Mouse (Mus musculus): ENCODE measurements around the gene Gm28374.
"Not testable (repeated sequence)": the region's sequence is repeated elsewhere in the genome, so short reads cannot be mapped to it uniquely, and the experiment has no call there.

The Gm28374 gene

GRCm38 (mm10) chr19:6082156-6082555, at the start of gene Gm28374:
Gene Gm28374 (minus strand): TSS chr19:6082256.
- no peak for DNase-seq (ENCODE audit: low read depth, low spot score)

GRCm38 (mm10) chr19:6130414-6131128, 48.5 kb upstream of the Gm28374 start:
- not testable (repeated sequence) for DNase-seq (ENCODE audit: low read depth, low spot score)

- peak; percentile 91 for DNase-seq (ENCODE audit: low read depth, low spot score)
These were observed 45.8 kb upstream of the Gm28374 start, which contains the start of gene Snx15 for GRCm38 (mm10) chr19:6127760-6128341. Gene Snx15 (minus strand): TSS chr19:6128304.

DNA sequence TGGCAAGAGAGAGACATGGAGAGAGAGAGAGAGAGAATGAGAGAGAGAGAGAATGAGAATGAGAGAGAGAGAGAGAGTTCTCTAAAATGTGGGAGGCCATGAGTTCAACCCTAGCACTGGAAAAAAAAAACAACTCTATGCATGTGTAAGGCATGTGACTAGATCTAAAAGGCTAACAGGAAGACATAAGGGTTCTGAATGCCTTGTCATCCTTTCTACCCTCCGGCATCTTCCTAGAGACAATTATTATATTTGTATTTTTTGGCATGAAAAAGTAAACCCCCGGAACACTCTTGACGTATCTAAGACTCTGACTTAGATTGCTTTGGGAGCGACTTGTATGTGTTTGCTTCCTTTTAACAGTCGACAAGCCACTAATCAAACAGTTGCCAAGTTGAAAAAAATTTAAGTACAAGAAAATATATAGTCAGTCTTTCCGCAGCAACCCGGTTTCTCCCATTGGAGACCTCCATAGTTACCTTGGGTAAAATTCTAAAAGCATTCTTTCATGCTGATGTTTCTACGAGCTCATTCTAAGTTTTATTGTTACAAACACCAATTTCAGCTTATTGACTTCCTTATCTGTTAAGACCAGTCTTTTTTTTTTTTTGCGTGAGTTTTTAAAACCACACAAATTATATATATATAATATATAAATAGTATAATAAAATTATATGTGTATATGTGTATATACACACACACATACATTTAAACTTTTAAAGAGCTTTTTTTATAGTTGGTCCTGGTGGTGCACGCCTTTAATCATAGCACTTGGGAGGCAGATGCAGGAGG, 44.9 kb upstream of the Gm28374 start:
- no peak for DNase-seq (ENCODE audit: low read depth, low spot score)

GRCm38 (mm10) chr19:6126289-6126688, 44.2 kb upstream of the Gm28374 start:
- DNase-seq (ENCODE audit: low read depth, low spot score), result no peak

- DNase-seq (ENCODE audit: low read depth, low spot score), result no peak
These were observed 42.8 kb upstream of the Gm28374 start for GRCm38 (mm10) chr19:6124898-6125297.

- no peak for DNase-seq (ENCODE audit: low read depth, low spot score)
These were observed 41.3 kb upstream of the Gm28374 start for GRCm38 (mm10) chr19:6123330-6123729.

GRCm38 (mm10) chr19:6121761-6122160, 39.7 kb upstream of the Gm28374 start:
- DNase-seq (ENCODE audit: low read depth, low spot score), result no peak

DNA sequence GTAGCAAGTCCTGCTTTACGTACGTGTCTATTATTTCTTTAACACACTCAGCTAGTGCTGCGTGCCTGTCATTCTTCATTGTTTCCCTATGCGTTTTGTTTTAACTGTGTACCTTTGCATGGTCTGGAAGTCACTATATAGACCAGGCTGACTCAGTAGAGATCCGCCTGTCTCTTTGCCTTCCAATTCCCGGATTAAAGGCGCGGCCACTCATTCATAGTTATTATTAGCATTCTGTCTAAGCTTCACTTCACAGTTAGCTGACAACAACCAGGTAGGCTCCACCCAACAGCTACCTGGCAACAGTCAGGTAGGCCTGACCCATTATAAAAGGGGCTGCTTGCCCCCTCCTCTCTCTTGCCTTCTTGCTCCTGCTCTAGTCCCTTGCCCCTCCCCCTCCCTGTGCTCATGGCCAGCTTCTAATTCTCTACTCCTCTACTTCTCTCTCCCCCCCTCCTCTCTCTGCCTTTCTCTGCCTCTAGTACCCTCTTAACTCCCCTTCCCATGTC, 36.7 kb upstream of the Gm28374 start:
- DNase-seq (ENCODE audit: low read depth, low spot score), result no peak

DNA sequence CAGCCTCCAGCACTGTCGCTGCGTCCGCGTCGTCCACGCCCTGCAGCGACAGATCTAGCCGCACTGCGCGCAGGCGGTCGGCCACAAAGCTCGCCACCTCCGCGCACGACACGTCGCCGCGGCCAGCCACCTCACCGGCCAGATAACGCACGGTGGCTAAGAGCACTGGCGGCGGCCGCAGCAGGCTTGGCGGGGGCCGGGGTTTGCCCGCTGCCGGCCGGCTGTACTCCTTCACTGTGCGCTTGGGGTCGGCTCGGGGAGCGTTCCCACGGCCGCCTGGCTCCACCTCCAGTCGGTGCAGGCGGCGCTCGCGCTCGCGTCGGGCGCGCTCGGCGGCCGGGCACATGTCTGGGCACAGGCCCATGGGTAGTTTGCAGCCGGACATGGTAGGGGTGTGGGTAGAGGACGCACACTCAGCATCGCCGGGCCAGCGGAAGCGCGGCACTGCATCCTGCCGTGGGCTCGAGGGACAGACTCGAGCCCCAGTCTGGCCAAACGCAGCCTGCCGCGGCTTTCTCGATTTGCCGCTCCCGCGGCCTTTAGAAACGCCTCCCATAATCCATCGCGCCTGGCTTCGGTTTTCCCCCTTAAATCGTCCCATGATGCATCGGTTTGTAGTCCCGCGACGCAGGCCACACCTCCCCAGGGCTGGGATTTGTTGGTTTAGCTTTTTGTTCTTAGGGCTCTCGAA, 36.1 kb upstream of the Gm28374 start, which contains the start of gene Sac3d1:
TSS of gene Sac3d1 (minus strand) at position 665 of the 691 bp plus-strand sequence.
- peak; percentile 91 for DNase-seq (ENCODE audit: low read depth, low spot score)

GRCm38 (mm10) chr19:6117346-6117985, 35.4 kb upstream of the Gm28374 start:
- no peak for DNase-seq (ENCODE audit: low read depth, low spot score)

DNA sequence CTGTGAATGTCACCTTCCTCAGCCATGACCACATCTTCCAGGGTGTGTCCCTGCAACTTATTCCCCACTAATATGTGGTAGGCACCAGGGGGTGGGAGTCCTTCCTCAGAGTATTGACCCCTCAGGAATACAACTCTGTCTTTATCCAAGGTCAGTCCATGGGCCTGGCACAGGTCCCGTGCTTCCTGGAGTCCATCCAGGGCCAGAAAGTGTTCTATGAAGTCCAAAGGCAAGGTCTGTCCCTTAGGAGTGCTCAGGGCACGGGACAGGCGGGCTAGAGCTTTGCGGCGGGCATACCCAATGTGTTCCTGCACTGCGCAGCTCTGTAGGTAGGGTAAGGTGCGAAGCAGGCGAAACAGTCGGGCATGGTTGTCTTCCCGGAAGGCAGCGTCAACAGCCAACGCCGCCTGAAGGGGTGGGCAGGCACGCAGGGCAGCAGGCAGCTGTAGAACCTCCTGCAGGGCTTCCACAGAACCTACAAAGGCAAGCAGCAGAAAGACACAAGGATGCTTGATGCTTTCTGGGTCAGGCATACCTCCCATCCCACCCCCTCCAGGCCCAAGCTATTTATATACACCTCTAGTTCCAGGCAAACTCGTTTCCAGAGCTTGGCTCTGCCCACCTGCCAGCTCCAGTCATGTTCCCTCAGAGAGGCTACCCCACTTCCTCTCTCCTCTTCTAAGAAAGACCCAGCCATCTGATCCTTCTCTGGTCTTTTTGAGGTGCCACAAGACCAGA, 34.2 kb upstream of the Gm28374 start:
- DNase-seq (ENCODE audit: low read depth, low spot score), result no peak

GRCm38 (mm10) chr19:6113116-6113515, 31.1 kb upstream of the Gm28374 start:
- DNase-seq (ENCODE audit: low read depth, low spot score), result no peak

DNA sequence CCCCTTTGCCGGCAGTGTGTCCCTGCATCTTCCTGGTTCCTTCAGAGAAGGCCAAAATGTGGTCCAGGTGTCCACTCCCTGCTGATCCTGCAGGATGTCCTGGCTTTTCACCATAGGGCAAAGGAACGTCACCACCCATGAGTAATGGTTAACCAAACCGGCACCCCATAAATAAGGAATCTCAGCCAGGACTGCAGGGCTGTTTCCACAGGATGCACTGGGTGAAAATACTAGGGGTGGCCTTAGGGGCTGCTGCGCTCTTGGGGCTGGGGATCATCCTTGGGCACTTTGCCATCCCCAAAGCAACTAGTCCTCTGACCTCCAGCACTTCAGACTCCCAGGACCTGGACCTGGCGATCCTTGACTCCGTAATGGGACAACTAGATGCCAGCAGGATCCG, 23.5 kb upstream of the Gm28374 start, which contains the start of gene Naaladl1:
TSS of gene Naaladl1 (plus strand) at position 197 of the 400 bp plus-strand sequence.
- DNase-seq (ENCODE audit: low read depth, low spot score), result no peak

GRCm38 (mm10) chr19:6104476-6104875, 22.4 kb upstream of the Gm28374 start:
- no peak for DNase-seq (ENCODE audit: low read depth, low spot score)

DNA sequence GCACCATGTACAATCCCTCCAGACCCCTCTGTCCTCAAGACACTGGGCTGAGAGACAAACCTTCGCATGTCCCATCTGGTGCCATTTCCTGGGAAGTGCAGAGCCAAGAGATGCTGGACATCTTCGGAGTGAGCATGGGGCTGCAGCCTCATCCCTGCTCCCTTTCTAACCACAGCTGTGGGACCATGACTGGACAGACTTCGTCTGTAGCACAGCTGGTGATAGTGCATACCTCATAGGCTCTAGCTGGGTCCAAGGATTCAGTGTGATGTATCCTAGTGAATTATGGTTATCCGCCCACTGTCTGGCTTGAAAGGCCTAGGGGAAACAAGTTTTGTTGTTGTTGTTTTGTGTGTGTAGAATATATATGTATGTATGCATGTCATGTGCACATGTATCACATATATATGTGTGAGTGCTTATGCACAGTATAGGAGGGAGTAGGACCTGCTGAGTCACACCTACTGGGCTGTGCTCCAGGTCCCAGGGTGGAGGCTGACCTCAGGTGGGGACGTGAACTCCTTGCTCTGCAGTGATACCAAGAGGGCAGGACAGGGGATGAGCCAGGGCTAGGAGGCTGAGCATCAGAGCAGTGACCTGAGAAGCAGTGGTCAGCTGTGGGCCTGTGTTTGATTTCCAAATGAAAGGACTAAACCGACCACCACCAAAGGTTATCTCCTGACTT, 20.3 kb upstream of the Gm28374 start:
- no peak for DNase-seq (ENCODE audit: low read depth, low spot score)

GRCm38 (mm10) chr19:6101186-6101585, 19.1 kb upstream of the Gm28374 start:
- DNase-seq (ENCODE audit: low read depth, low spot score), result no peak

DNA sequence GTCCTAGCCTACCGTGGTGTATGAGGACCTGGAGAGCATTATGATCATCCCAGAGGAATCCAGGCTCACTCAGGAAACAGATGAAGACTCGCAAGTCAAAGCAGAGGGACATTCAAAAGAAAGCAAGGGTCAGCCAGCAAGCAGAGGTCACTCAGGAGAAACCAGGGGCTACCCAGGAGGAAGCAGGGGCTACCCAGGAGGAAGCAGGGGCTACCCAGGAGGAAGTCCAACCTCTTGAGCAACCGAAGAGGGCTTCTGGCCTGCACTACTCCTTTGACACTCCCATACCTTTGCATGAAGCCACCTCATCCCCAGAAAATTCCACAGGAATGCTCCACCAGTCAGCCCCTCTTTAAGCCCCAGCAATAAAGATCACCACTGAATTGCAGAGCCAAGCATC, 15.8 kb upstream of the Gm28374 start:
- DNase-seq (ENCODE audit: low read depth, low spot score), result no peak

DNA sequence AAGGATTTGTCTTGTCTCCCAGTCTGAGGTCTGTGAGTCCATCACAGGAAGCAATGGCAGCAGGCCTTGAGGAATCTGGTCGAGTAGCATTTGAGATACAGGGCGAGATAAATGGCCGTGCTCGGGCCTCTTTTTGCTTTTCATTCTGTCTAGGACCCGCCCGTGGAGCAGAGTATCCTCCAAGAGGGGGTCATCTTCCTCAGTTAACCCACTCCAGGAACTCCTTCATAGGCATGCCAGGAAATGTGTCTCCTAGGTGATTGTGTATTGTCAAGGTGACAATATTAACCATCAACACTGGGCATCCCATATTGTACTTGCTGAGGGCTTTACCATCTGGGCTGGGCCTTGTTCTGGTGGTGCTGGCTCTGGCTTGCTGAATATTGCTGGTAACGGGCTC, 12.1 kb upstream of the Gm28374 start, which contains the start of gene AC131692.1:
TSS of gene AC131692.1 (plus strand) at position 301 of the 400 bp plus-strand sequence.
- DNase-seq (ENCODE audit: low read depth, low spot score), result no peak

DNA sequence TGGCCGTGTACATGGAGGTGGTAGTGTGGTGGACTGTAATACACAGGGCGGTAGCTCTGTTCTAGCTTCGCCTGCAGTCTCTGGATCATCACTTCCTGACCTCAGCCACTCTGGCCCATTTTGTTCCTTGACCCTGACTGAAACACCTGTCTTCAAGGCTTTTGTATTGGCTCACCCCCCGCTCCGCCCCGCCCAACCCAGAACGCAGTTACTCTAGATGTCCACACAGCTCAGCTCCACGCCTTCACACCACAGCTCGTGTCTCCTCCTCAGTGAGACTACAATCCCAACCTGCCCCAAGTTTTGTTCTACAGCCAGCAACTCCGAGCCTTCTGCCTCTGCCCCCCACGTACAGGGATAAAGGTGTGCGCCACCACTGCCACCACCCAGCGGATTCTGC, 6.8 kb upstream of the Gm28374 start:
- no peak for DNase-seq (ENCODE audit: low read depth, low spot score)

Measured in brain, embryonic 18.5 days (tissue).